Mouse (Mus musculus) brain, embryonic 18.5 days (tissue): ENCODE data around the gene Klc3.

ENCODE experiments used
- DNase-seq: peaks from one replicate; pipeline ENCODE4 v3.0.0-alpha.2; 2012; ENCODE audit warnings: low read depth, low spot score

The Klc3 gene

DNA sequence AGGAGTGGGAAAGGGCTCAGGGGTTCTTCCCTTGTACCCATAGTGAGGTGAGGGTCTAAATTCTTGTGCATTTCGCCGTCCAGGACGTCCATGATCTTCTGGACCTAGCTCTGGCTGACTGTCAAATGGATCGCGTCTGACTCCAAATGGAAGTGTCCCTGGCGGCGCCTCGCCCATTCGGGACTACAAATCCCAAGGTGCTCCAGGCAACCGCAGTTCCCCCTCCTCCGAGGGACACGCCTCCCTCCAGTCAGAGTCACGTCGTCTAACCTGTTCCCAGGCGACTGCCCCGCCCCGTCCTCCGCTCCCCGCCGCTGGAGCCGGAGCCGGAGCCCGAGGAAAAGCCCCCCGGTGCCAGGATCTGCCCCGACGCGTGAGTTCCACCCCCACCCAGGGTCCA, 43.0 kb downstream of the Klc3 start:
- peak; percentile 69 for DNase-seq

DNA sequence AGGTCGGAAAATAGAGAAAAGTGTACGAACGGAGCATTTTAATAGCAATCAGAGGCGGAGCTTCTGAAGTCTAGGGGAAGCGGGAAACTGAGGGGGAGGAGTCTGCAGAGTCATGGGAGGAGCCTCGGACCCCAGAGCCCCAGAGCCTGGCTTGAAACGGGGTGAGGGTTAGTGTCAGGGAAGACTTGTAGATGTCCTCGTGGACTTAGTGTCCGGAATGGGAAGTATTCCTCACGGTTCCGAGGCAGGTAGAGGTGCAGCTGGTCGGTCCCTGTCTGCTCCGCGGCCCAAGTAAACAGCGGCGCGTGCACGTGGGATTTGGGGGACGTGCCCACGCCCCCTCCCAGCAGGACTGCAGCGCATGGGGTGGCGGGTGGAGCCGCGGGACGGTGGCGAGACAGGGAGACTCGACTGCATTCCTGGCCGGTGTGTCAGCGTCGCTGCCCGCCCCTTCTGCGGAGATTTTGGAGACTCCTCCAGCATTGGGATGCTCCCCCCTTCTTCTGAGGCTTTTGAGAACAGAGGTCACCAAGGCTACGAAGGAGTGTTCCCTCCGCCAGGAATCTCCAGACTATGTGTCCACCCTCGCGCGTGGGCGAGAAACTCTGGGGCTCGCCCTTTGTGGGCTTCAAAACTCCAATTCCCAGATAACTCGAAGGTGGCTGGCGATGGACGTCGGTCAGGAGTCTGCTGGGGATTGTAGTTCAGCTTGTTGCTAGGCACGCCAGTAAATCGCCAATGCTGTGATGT, 43.8 kb downstream of the Klc3 start:
- no peak for DNase-seq

DNA sequence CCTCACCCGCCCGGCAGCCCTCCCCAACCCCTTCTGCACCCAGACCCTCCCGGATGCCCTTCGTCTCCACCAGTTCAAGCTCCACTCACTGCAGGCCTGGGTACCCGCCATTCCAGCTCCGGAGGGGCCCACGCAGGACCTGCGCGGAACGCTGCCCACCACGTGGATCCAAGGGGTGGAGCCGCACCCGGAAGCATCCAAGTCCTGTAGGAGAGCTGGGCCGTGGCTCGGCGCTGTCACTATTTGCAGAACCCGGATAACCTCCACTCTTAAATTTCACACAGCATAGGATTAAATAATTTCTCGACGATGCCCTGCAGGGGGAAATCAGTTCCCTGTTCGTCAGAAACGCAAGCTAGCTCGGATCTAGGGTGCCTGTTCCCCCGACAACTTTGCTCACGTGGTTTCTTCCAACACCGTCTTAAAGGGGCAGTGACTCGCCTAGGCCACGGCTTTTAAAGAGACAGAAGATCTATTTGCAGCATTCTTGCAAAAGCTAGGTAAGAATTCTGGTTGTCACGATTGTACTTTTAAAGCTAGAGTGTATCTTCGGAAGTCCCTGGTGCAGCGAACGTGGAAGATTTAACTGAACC, 44.5 kb downstream of the Klc3 start, which contains the start of the genes Cd3eap and Ppp1r13l:
Cd3eap (minus strand) TSS at position 185 of the 593 bp plus-strand sequence.
Ppp1r13l (plus strand) TSS at position 451 of the 593 bp plus-strand sequence.
- DNase-seq, result peak; percentile 82

DNA sequence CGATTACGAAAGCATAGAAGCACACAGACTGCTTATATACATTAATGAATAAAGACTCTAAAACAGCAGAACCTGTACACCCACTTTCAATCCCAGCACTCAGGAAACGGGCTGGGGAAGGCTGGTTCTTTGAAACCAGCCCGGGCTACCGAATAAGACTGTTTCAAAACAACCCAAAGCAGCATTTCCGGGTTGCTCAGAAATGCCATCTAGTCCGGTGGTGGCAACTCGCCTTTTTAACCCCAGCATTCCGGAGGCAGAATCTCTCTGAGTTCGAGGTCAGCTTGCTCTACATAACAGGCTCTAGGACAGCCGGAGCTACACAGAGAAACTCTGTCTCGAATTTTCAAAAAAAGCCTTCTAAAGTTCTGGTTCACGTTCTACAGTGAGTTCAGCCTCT, 45.3 kb downstream of the Klc3 start:
- DNase-seq, result no peak

DNA sequence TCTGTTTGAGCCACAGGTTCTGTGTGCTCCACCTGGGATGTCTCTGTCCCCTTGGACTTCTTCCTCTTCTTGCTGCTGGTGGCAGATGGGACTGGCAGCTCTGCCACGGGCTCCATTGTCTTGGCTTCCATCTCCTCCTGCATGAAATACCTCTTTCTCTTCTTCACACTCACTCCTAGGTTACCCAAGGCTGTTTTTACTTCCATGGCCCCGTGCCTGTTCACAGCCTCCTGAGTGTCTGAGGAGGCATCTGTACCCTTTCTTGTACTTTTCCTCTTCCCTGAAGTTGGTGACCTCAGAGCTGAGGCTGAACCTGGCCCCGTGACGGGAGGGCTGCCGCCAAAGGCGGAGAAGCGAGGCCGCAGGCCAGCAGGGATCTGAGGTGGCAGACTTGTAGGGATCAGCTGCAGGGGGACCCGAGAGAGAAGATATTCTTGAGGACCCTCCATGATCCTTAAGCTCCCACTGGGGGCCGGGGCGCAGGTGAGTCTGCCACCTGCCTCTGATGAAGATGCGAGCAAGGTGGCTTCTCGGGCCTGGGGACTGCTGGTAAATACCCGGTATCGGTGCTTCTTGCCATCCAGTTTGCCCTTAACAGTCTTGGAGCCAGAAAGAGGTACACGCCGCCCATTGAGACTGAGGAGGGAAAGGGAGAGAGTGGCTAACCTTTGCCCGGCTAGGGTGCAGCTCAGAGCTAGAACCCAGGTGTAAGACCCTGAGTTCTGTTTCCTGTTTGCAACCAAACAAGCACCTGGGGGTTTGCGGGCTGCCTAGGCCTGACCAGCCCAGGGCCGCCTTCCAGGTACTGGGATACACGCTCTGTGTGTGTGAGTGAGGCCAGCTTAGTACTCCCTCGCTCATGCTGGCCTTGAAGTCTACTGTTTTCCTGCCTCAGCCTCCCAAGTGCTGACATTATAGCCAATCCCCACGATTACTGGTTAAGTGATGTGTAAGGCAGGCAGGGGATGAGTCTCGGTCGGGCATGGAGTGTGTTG, 46.2 kb downstream of the Klc3 start:
- no peak for DNase-seq

DNA sequence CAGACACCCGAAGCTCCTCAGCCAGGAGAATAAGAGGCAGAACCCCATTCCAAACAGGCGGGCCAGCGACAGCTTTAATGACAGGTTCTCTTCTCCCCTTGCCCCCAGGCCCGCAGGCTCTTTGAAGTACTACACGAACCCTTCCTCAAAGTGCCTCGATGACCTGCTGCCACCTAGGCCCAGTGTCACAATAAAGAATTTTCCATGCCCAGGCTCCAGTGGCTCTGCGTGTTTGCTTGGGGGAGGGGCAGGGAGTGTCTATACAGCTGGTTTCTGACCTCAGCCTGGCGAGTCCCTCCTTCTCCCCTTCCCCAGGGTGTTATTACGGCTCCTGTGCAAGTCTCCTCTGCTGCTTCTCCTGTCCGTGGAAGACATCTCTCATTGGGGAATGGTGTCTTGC, 47.6 kb downstream of the Klc3 start:
- no peak for DNase-seq

DNA sequence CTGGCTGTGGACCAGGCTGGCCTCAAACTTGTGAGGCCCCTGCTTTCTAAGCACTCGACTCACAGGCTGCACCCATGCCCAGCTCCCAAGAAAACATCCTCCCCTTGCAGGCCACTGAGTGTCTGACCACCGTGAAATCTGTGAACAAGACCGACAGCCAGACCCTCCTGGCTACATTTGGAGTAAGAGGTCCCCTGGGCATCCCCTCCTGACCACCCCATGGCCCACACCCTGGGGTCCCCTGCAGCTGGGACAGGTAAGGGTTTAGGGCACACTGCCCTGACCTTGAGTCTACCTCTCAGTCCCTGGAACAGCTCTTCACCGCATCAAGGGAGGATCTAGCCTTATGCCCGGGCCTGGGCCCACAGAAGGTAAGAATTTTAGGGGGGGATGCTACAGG, 48.9 kb downstream of the Klc3 start:
- DNase-seq, result no peak

DNA sequence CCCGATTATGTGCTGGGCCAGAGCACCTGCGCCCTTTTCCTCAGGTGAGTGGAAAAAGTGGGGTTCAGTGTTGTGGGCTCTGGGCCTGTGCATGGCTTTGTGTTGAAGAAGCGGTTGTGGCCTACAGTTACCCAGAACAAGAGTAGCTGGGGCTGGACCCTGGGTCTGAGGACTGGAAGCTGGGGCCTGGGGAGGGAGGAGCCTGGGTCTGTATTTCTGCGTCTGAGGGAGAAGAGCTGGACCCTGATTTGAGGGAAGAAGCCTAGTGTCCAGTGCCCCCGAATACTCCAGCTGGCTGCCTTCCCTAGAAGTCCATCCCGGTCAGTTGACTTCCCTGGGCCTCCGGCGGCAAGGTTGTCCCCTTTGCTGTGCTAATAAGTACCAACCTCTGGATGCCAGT, 53.7 kb downstream of the Klc3 start:
- DNase-seq, result no peak

DNA sequence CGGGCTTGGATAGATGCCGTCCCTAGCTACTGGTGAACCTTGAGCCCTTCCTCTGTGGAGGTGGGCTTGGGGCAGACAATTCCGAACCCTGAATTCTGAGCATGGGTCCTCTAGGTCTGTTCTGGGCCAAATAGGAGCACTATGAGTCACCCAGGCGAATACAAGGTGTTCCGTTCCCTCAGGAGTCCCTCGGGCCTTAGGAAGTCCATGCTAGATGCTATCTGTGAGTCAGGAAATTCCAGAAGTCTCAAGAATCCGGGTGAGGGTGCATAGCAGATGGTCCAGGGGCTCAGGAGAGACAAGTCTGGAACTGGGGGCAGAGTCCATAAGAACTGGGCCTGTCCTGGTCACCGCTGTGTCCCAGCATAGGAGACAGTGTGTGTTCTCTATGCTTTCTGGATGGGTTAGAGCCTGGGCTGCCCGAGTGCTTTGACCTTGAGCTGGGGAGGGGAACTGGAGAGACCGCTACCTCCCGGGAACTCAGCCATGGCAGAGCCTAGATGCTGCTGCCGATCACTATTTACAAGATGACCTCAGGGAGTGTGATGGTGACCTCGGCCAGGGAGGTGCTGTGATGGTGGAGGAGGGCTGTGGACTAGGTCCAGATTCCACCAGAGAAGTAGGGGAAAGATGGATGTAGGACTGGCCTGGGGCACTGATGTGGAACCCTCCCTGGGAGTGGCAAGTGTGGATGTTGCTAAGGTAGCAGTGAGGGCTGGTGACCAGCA, 54.6 kb downstream of the Klc3 start:
- DNase-seq, result no peak

DNA sequence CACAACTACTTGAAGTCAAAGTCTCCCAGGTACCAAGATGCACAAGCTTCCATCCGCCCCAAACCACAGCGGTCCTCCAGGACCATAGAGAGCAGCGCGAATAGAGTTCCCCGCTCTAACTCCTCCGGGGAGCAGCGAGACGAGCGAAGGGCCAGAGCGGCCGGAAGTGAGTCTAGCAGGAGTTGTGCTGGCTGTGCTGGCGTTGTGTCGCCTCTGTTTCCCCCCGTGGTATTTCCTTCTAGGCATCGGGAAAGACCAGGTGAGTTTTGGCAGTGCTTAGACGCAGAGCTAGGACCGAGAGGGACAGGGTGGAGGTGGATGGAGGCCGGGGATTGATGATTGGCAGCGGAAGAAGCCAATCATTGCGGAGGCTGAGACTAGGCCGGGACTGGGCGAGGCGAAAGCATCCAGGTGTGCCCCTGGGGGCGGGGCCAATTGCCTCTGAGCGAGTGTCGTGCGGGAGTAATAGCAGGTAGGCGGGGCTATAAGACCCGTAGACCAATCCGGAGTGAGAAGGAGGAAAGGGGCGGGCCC, 58.9 kb downstream of the Klc3 start:
- peak; percentile 90 for DNase-seq
